Mouse (Mus musculus) lung, adult 2 months (tissue): ENCODE results near the gene Tmem176a. TPM values are rescaled to one million over a fixed set of nuclear protein-coding genes. Genes with fewer than 3 reads are reported as not detected.

Source experiments
- DNase-seq: peaks from one replicate; pipeline ENCODE4 v3.0.0; 2022
- H3K4me1 ChIP-seq: fragments of 200-500 bp; 2 replicates; pipeline ENCODE4 v1.6.1; 2011; ENCODE audit warnings: low read length; ENCODE audit not compliant: control insufficient read depth, insufficient read depth
- H3K4me3 ChIP-seq: fragments of 200-500 bp; replicated peaks from 2 replicates; pipeline ENCODE3; 2011; ENCODE audit warnings: low read depth, mild to moderate bottlenecking, control low read depth, low read length; ENCODE audit errors: extremely low read depth
- CTCF ChIP-seq: fragments of 200-500 bp; IDR thresholded peaks from 2 replicates; pipeline ENCODE4 v1.5.1; 2011; ENCODE audit warnings: mild to moderate bottlenecking, low read length, control low read depth; ENCODE audit not compliant: insufficient read depth
- POLR2A ChIP-seq: fragments of 200-500 bp; IDR thresholded peaks from 2 replicates; pipeline ENCODE4 v1.6.1; 2011; ENCODE audit warnings: low read depth, mild to moderate bottlenecking, control low read depth, low read length, borderline replicate concordance; ENCODE audit errors: extremely low read depth
- WGBS: fragments of 180-500 bp; shearing (Covaris S2); methylation state at CpG from one replicate; pipeline ENCODE4 v1.1.7; 2018; 5-methylcytosine and 5-hydroxymethylcytosine counted together
- polyA plus RNA-seq: library from polyadenylated mRNA; depleted of rRNA; stranded (reverse); fragments of >200 nt; gene quantifications from 2 replicates; pipeline ENCODE4 v1.2.3, GENCODE M21; 2012; rRNA removed

The Tmem176a gene
- polyA plus RNA-seq, 1 experiment = 269 TPM

DNA sequence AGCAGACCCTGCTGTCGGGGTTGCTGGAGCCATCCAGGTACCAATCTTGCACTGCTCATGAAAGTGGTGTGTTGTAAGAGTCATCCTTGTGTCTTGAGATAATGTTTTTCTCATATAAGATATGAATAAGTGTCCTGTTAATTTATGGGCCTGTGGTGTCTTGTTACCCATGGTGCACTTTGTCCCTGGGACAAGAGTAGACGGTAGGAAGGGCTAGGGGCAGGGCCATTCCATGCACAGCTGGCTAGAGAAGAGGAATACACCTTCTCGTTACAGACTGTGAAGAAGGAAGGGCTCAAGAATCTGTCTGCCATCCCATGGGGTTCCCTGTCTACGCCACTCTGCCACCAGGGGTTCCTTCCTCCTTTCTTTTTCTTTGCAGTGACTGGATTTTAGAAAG is 33.9 kb downstream of the Tmem176a start:
- WGBS = 87% methylated on average over 4 of the region's 4 CpGs
- Histone ChIP-seq H3K4me3 (no peak overlapping the region), H3K4me1 (no peaks in the 10 kb centered on the region)
- no peak for DNase-seq
- TF ChIP-seq POLR2A = no peak
- TF ChIP-seq CTCF = no peak

DNA sequence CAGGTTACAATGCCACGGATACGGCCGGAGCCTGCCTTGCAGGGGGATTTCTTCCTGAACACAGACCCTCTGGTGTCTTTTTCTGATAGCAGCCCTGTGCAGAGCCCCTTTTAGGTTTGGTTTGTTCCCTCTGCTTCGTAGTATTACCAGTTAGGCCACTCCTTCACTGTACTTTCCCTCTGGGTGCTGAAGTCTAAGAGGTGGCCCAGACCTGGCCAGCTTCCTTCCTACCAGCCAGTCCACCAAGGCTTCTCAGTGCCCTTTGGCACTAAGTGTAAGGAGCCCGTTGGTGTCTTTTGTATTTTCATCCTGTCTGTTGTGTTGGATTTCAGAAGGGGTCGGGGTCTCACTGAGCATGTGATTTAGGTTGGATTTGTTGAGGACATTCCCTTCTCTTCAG is 34.8 kb downstream of the Tmem176a start:
- TF ChIP-seq POLR2A (no peak), CTCF (no peak)
- no peak for DNase-seq
- 87% methylated on average over 6 of the region's 6 CpGs for WGBS
- no peak overlapping the region for H3K4me3 ChIP-seq
- H3K4me1 ChIP-seq = no peaks in the 10 kb centered on the region

- no peak overlapping the region for H3K4me3 ChIP-seq
- no peaks in the 10 kb centered on the region for H3K4me1 ChIP-seq
- TF ChIP-seq CTCF (no peak), POLR2A (no peak)
- DNase-seq = no peak
- 70% methylated on average over 5 of the region's 5 CpGs for WGBS
Measured at GRCm38 (mm10) chr6:48876510-48877135, 35.9 kb downstream of the Tmem176a start.

DNA sequence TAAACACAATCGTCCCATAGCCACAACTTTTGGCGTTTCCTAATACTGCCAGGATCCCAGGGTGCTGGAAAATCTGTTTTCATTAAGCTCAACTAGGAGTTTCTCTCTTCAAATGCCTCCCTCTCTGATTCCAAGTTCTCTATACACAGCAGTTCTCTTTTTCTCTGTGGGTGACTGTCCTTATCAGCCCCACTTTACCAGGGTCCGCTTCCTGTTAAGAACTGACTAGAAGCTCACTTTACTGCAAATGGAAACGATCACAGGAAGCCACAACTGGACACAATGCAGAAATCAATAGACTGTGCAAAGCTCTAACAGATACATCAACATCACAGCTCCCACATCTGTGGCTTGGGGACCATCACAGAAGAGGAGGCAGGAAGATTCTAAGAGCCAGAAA is 53.5 kb downstream of the Tmem176a start:
- DNase-seq = no peak
- Histone ChIP-seq H3K4me3 (no peak overlapping the region), H3K4me1 (no peaks in the 10 kb centered on the region)
- 39% methylated on average over 4 of the region's 4 CpGs for WGBS
- TF ChIP-seq POLR2A = no peak
- no peak for TF ChIP-seq CTCF

GRCm38 (mm10) chr6:48894938-48895818 is 54.5 kb downstream of the Tmem176a start:
- DNase-seq = no peak
- no peak for TF ChIP-seq CTCF
- TF ChIP-seq POLR2A = no peak
- 76% methylated on average over 8 of the region's 8 CpGs for WGBS
- Histone ChIP-seq H3K4me1 (no peaks in the 10 kb centered on the region), H3K4me3 (no peak overlapping the region)

GRCm38 (mm10) chr6:48895941-48896340 is 55.2 kb downstream of the Tmem176a start:
- TF ChIP-seq CTCF (no peak), POLR2A (no peak)
- 89% methylated on average over 5 of the region's 5 CpGs for WGBS
- H3K4me3 ChIP-seq = no peak overlapping the region
- H3K4me1 ChIP-seq = no peaks in the 10 kb centered on the region
- no peak for DNase-seq

Other genes with a start within 250 kb of the Tmem176a start
- gene Repin1, start 247.0 kb upstream of the Tmem176a start, polyA plus RNA-seq = 34.2 and 42.7 TPM in 2 replicates
- not detected in 2 replicates for gene Gm44965, start 247.0 kb upstream of the Tmem176a start, polyA plus RNA-seq
- gene Zfp775, start 238.9 kb upstream of the Tmem176a start, polyA plus RNA-seq = 6.7 and 7.2 TPM in 2 replicates
- 0.98 and 1.3 TPM in 2 replicates for gene AI854703, start 214.2 kb upstream of the Tmem176a start, polyA plus RNA-seq
- 11.4 and 15.2 TPM in 2 replicates for gene Gimap8, start 193.7 kb upstream of the Tmem176a start, polyA plus RNA-seq
- gene Gimap9, start 164.8 kb upstream of the Tmem176a start, polyA plus RNA-seq = 2.8 and 5.2 TPM in 2 replicates
- gene Gimap4, start 156.4 kb upstream of the Tmem176a start, polyA plus RNA-seq = 40.8 and 58.9 TPM in 2 replicates
- 23.5 and 40.1 TPM in 2 replicates for gene Gimap6, start 132.7 kb upstream of the Tmem176a start, polyA plus RNA-seq
- gene Gm28053, start 122.3 kb upstream of the Tmem176a start, polyA plus RNA-seq = 1.8 TPM in 1 of 2 replicates, not detected in the other
- 0.72 and 1.2 TPM in 2 replicates for gene Gimap7, start 122.3 kb upstream of the Tmem176a start, polyA plus RNA-seq
- 29.9 and 35.2 TPM in 2 replicates for gene Gimap1, start 101.9 kb upstream of the Tmem176a start, polyA plus RNA-seq
- gene Gimap5, start 94.7 kb upstream of the Tmem176a start, polyA plus RNA-seq = 28.6 and 32.8 TPM in 2 replicates
- 12.5 and 15.4 TPM in 2 replicates for gene Gimap3, start 70.1 kb upstream of the Tmem176a start, polyA plus RNA-seq
- gene Tmem176b, start 577 bp downstream of the Tmem176a start, polyA plus RNA-seq = 521 and 609 TPM in 2 replicates
- 4.8 and 8.1 TPM in 2 replicates for gene Aoc1, start 32.0 kb downstream of the Tmem176a start, polyA plus RNA-seq
- gene 1600015I10Rik, start 89.0 kb downstream of the Tmem176a start, polyA plus RNA-seq = not detected in 2 replicates
- not detected in 2 replicates for gene Doxl2, start 134.0 kb downstream of the Tmem176a start, polyA plus RNA-seq
- gene Svs1, start 145.9 kb downstream of the Tmem176a start, polyA plus RNA-seq = not detected in 2 replicates
- 25.7 and 28.8 TPM in 2 replicates for gene Gpnmb, start 195.6 kb downstream of the Tmem176a start, polyA plus RNA-seq
- gene Malsu1, start 232.9 kb downstream of the Tmem176a start, polyA plus RNA-seq = 11.5 and 12.6 TPM in 2 replicates